Mouse (Mus musculus): Measurements from ENCODE around the gene Psmc5.

DNA sequence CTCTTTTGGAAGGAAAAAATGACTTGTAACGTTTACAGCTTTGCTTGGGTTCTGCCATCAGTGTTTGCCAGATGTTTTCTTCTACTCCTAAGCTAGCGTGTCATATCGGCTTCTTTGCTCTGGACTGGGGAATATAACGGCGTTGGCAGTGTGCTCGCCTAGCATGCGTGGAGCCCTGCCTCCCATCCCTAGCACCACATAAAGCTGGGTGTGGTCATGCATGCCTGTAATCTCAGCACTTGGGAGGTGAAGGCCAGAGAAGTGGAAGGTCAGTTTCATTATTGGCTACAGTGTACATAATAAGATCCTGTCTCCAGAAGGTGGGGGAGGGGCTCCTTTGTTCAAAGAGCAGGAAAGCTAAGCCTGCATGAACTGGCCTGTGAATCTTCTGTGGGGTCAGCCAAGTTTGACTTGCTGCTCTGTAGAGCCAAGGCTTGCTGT is 19.0 kb downstream of the Psmc5 start:
- no peak for TF ChIP-seq CTCF (IDR thresholded peaks at IDR 0.05; ENCODE audit: low read depth, low read length)
- TF ChIP-seq GATA1 (IDR thresholded peaks at IDR 0.05; ENCODE audit: borderline replicate concordance, low read length) = no peak
- TF ChIP-seq POLR2AphosphoS5 (IDR thresholded peaks at IDR 0.05; ENCODE audit: insufficient replicate concordance, low read depth, low read length) = no peak
- TF ChIP-seq TAL1 (conservative IDR thresholded peaks at IDR 0.05; ENCODE audit: low read depth, low read length) = no peak
